Mouse (Mus musculus): ENCODE measurements around the gene Gm10719.
"Not testable (repeated sequence)": the region's sequence is repeated elsewhere in the genome, so short reads cannot be mapped to it uniquely, and the experiment has no call there.

Gene Gm10719

DNA sequence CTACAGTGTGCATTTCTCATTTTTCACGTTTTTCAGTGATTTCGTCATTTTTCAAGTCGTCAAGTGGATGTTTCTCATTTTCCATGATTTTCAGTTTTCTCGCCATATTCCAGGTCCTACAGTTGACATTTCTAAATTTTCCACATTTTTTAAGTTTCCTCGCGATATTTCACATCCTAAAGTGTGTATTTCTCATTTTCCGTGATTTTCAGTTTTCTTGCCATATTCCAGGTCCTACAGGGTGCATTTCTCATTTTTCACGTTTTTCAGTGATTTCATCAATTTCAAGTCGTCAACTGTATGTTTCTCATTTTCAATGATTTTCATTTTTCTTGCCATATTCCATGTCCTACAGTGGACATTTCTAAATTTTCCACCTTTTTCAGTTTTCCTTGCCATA lies at the start of gene Gm10719:
TSS of gene Gm10719 (plus strand) at position 301 of the 400 bp plus-strand sequence.
- not testable (repeated sequence) for DNase-seq

GRCm38 (mm10) chr9:3000445-3000972 lies 16.7 kb upstream of the Gm10719 start, which contains the start of gene Gm10722:
Gene Gm10722, plus strand, starts transcription at chr9:3000922.
- peak; percentile 6 for DNase-seq

- peak; percentile 4 for DNase-seq
Measured at GRCm38 (mm10) chr9:3001006-3001405, 16.2 kb upstream of the Gm10719 start.

- DNase-seq, result peak; percentile 81
Measured at GRCm38 (mm10) chr9:3001948-3002659, 15.1 kb upstream of the Gm10719 start.

DNA sequence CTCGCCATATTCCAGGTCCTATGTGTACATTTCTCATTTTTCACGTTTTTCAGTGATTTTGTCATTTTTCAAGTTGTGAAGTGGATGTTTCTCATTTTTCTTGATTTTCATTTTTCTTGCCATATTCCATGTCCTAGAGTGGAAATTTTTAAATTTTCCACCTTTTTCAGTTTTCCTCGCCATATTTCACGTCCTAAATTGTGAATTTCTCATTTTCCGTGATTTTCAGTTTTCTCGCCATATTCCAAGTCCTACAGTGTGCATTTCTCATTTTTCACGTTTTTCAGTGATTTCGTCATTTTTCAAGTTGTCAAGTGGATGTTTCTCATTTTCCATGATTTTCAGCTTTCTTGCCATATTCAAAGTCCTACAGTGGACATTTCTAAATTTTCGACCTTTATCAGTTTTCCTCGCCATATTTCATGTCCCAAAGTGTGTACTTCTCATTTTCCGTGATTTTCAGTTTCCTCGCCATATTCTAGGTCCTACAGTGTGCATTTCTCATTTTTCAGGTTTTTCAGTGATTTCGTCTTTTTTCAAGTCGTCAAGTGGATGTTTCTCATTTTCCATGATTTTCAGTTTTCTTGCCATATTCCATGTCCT lies 14.3 kb upstream of the Gm10719 start, which contains the start of gene Gm11168:
TSS of gene Gm11168 (plus strand) at position 553 of the 603 bp plus-strand sequence.
- DNase-seq, result not testable (repeated sequence)

DNA sequence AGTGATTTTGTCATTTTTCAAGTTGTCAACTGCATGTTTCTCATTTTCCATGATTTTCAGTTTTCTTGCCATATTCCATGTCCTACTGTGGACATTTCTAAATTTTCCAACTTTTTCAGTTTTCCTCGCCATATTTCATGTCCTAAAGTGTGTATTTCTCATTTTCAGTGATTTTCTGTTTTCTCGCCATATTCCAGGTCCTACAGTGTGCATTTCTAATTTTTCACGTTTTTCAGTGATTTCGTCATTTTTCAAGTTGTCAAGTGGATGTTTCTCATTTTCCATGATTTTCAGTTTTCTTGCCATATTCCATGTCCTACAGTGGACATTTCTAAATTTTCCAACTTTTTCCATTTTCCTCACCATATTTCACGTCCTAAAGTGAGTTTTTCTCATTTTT lies 11.0 kb upstream of the Gm10719 start:
- not testable (repeated sequence) for DNase-seq

DNA sequence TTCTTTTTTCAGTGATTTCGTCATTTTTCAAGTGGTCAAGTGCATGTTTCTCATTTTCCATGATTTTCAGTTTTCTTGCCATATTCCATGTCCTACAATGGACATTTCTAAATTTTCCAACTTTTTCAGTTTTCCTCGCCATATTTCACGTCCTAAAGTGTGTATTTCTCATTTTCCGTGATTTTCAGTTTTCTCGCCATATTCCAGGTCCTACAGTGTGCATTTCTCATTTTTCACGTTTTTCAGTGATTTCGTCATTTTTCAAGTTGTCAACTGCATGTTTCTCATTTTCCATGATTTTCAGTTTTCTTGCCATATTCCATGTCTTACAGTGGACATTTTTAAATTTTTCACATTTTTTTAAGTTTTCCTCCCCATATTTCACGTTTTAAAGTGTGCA lies 10.6 kb upstream of the Gm10719 start:
- DNase-seq, result peak; percentile 89

- DNase-seq, result not testable (repeated sequence)
Measured at GRCm38 (mm10) chr9:3007272-3007671, 9.9 kb upstream of the Gm10719 start.

- not testable (repeated sequence) for DNase-seq
Measured at GRCm38 (mm10) chr9:3009331-3009730, 7.9 kb upstream of the Gm10719 start.

DNA sequence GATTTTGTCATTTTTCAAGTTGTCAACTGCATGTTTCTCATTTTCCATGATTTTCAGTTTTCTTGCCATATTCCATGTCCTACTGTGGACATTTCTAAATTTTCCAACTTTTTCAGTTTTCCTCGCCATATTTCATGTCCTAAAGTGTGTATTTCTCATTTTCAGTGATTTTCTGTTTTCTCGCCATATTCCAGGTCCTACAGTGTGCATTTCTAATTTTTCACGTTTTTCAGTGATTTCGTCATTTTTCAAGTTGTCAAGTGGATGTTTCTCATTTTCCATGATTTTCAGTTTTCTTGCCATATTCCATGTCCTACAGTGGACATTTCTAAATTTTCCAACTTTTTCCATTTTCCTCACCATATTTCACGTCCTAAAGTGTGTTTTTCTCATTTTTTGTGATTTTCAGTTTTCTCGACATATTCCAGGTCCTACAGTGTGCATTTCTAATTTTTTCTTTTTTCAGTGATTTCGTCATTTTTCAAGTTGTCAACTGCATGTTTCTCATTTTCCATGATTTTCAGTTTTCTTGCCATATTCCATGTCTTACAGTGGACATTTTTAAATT lies 5.1 kb upstream of the Gm10719 start:
- DNase-seq, result not testable (repeated sequence)

- not testable (repeated sequence) for DNase-seq
Measured at GRCm38 (mm10) chr9:3012733-3013279, 4.4 kb upstream of the Gm10719 start, which contains the start of gene Gm10721. Gene Gm10721, plus strand, starts transcription at chr9:3013140.

DNA sequence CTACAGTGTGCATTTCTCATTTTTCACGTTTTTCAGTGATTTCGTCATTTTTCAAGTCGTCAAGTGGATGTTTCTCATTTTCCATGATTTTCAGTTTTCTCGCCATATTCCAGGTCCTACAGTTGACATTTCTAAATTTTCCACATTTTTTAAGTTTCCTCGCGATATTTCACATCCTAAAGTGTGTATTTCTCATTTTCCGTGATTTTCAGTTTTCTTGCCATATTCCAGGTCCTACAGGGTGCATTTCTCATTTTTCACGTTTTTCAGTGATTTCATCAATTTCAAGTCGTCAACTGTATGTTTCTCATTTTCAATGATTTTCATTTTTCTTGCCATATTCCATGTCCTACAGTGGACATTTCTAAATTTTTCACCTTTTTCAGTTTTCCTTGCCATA lies 1.9 kb upstream of the Gm10719 start, which contains the start of gene Gm10720:
TSS of gene Gm10720 (plus strand) at position 301 of the 400 bp plus-strand sequence.
- not testable (repeated sequence) for DNase-seq

- DNase-seq, result not testable (repeated sequence)
Measured at GRCm38 (mm10) chr9:3015896-3016295, 1.3 kb upstream of the Gm10719 start.

GRCm38 (mm10) chr9:3018944-3019343 lies 1.7 kb downstream of the Gm10719 start:
- peak; percentile 18 for DNase-seq

DNA sequence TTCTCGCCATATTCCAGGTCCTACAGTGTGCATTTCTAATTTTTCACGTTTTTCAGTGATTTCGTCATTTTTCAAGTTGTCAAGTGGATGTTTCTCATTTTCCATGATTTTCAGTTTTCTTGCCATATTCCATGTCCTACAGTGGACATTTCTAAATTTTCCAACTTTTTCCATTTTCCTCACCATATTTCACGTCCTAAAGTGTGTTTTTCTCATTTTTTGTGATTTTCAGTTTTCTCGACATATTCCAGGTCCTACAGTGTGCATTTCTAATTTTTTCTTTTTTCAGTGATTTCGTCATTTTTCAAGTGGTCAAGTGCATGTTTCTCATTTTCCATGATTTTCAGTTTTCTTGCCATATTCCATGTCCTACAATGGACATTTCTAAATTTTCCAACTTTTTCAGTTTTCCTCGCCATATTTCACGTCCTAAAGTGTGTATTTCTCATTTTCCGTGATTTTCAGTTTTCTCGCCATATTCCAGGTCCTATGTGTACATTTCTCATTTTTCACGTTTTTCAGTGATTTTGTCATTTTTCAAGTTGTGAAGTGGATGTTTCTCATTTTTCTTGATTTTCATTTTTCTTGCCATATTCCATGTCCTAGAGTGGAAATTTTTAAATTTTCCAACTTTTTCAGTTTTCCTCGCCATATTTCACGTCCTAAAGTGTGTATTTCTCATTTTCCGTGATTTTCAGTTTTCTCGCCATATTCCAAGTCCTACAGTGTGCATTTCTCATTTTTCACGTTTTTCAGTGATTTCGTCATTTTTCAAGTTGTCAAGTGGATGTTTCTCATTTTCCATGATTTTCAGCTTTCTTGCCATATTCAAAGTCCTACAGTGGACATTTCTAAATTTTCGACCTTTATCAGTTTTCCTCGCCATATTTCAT lies 2.9 kb downstream of the Gm10719 start:
- DNase-seq, result peak; percentile 9

DNA sequence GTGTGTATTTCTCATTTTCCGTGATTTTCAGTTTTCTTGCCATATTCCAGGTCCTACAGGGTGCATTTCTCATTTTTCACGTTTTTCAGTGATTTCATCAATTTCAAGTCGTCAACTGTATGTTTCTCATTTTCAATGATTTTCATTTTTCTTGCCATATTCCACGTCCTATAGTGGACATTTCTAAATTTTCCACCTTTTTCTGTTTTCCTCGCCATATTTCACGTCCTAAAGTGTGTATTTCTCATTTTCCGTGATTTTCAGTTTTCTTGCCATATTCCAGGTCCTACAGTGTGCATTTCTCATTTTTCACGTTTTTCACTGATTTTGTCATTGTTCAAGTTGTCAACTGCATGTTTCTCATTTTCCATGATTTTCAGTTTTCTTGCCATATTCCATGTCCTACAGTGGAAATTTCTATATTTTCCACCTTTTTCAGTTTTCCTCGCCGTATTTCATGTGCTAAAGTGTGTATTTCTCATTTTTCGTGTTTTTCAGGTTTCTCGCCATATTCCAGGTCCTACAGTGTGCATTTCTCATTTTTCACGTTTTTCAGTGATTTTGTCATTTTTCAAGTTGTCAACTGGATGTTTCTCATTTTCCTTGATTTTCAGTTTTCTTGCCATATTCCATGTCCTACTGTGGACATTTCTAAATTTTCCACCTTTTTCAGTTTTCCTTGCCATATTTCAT lies 5.3 kb downstream of the Gm10719 start:
- peak; percentile 32 for DNase-seq

DNA sequence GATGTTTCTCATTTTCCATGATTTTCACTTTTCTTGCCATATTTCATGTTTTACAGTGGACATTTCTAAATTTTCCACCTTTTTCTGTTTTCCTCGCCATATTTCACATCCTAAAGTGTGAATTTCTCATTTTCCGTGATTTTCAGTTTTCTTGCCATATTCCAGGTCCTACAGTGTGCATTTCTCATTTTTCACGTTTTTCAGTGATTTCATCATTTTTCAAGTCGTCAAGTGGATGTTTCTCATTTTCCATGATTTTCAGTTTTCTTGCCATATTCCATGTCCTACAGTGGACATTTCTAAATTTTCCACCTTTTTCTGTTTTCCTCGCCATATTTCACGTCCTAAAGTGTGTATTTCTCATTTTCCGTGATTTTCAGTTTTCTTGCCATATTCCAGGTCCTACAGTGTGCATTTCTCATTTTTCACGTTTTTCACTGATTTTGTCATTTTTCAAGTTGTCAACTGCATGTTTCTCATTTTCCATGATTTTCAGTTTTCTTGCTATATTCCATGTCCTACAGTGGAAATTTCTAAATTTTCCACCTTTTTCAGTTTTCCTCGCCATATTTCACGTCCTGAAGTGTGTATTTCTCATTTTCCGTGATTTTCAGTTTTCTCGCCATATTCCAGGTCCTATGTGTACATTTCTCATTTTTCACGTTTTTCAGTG lies 6.2 kb downstream of the Gm10719 start, which contains the start of gene Gm10718:
TSS of gene Gm10718 (plus strand) at position 236 of the 673 bp plus-strand sequence.
- DNase-seq, result peak; percentile 11

DNA sequence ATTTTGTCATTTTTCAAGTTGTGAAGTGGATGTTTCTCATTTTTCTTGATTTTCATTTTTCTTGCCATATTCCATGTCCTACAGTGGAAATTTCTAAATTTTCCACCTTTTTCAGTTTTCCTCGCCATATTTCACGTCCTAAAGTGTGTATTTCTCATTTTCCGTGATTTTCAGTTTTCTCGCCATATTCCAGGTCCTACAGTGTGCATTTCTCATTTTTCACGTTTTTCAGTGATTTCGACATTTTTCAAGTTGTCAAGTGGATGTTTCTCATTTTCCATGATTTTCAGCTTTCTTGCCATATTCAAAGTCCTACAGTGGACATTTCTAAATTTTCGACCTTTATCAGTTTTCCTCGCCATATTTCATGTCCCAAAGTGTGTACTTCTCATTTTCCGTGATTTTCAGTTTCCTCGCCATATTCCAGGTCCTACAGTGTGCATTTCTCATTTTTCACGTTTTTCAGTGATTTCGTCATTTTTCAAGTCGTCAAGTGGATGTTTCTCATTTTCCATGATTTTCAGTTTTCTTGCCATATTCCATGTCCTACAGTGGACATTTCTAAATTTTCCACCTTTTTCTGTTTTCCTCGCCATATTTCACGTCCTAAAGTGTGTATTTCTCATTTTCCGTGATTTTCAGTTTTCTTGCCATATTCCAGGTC lies 6.9 kb downstream of the Gm10719 start:
- DNase-seq, result peak; percentile 89

GRCm38 (mm10) chr9:3024912-3025467 lies 7.8 kb downstream of the Gm10719 start, which contains the start of gene Gm10717:
Gene Gm10717, plus strand, starts transcription at chr9:3025417.
- DNase-seq, result peak; percentile 8

DNA sequence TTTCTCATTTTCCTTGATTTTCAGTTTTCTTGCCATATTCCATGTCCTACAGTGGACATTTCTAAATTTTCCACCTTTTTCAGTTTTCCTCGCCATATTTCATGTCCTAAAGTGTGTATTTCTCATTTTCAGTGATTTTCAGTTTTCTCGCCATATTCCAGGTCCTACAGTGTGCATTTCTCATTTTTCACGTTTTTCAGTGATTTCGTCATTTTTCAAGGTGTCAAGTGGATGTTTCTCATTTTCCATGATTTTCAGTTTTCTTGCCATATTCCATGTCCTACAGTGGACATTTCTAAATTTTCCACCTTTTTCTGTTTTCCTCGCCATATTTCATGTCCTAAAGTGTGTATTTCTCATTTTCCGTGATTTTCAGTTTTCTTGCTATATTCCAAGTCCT lies 8.4 kb downstream of the Gm10719 start:
- peak; percentile 32 for DNase-seq

Measured in cerebellum, adult 11-12 months (tissue).